Mouse (Mus musculus) embryonic facial prominence, embryonic 13.5 days (tissue): ENCODE measurements around the gene Nova1. TPM values are rescaled to one million over a fixed set of nuclear protein-coding genes. Genes with fewer than 3 reads are reported as not detected.

Experiments used
- ATAC-seq: fragments of 200-750 bp; cut with Nextera tagmentation; 2 replicates; pipeline ENCODE4 v1.8.0; 2017; ENCODE audit warnings: low read depth; ENCODE audit not compliant: insufficient number of reproducible peaks, insufficient read depth, low FRiP score, low TSS enrichment
- H3K27ac ChIP-seq: fragments of 300-500 bp; sonication (generic); 2 replicates; pipeline ENCODE4 v1.5.1; 2015; ENCODE audit warnings: moderate library complexity, mild to moderate bottlenecking, inconsistent platforms
- H3K27me3 ChIP-seq: fragments of 300-500 bp; sonication (generic); 2 replicates; pipeline ENCODE4 v1.6.1; 2015; ENCODE audit warnings: mild to moderate bottlenecking, inconsistent platforms
- H3K36me3 ChIP-seq: fragments of 300-500 bp; sonication (generic); 2 replicates; pipeline ENCODE4 v1.6.1; 2015; ENCODE audit warnings: mild to moderate bottlenecking, inconsistent platforms
- H3K4me1 ChIP-seq: fragments of 300-500 bp; sonication (generic); 2 replicates; pipeline ENCODE4 v1.6.1; 2015; ENCODE audit warnings: inconsistent platforms
- H3K4me2 ChIP-seq: fragments of 300-500 bp; sonication (generic); 2 replicates; pipeline ENCODE4 v1.6.1; 2015; ENCODE audit warnings: moderate library complexity, mild to moderate bottlenecking, inconsistent platforms
- H3K4me3 ChIP-seq: fragments of 300-500 bp; sonication (generic); 2 replicates; pipeline ENCODE4 v1.5.1; 2015; ENCODE audit warnings: mild to moderate bottlenecking, inconsistent platforms
- H3K9ac ChIP-seq: fragments of 300-500 bp; sonication (generic); 2 replicates; pipeline ENCODE4 v1.6.1; 2015; ENCODE audit warnings: mild to moderate bottlenecking, inconsistent platforms
- H3K9me3 ChIP-seq: fragments of 300-500 bp; sonication (generic); 2 replicates; pipeline ENCODE4 v1.6.1; 2016; ENCODE audit warnings: inconsistent platforms
- WGBS: fragments of 180-500 bp; shearing (Covaris S2); methylation state at CpG from one replicate; pipeline ENCODE4 v1.1.7; 2015; ENCODE audit warnings: mixed read lengths; 5-methylcytosine and 5-hydroxymethylcytosine counted together
- polyA plus RNA-seq: library from polyadenylated mRNA; unstranded; fragments of >200 nt; fragmentation: Nextera tagmentation; extraction: Ambion mirVana; gene quantifications from 2 replicates; pipeline ENCODE4 v1.2.1, GENCODE M21; 2015

The Nova1 gene
- polyA plus RNA-seq, 1 experiment from 2014 or later = 2.8 TPM

DNA sequence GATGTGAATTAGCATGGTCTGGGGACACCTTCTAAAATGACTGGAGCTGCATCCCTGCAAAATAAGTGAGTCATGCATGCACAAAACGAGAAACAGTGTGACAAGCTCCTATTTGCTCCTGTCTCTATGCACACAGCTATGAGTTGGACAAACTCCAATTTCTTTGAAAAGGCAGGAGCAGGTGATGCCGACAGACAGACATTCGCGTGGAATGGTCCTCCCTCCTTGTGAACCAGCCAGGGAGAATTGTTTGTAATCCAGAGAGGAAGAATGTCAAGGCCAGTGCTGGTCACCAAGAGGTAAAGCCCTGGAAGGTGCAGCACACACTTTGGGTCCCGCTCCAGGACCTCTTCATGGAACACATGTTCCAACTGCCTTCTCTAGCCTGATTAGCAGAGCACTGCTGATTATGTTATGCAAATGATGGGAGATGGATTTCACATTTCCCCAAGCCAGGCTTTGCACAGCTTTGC, 172.6 kb downstream of the Nova1 start:
- Histone ChIP-seq H3K9me3 (no peaks in the 10 kb centered on the region), H3K36me3 (no peaks in the 10 kb centered on the region), H3K27me3 (no peaks in the 10 kb centered on the region), H3K4me2 (no peak overlapping the region), H3K4me3 (no peak overlapping the region), H3K9ac (no peak overlapping the region), H3K27ac (no peak overlapping the region), H3K4me1 (no peaks in the 10 kb centered on the region)
- no peak for ATAC-seq
- WGBS = 77% methylated on average over 5 of the region's 5 CpGs

DNA sequence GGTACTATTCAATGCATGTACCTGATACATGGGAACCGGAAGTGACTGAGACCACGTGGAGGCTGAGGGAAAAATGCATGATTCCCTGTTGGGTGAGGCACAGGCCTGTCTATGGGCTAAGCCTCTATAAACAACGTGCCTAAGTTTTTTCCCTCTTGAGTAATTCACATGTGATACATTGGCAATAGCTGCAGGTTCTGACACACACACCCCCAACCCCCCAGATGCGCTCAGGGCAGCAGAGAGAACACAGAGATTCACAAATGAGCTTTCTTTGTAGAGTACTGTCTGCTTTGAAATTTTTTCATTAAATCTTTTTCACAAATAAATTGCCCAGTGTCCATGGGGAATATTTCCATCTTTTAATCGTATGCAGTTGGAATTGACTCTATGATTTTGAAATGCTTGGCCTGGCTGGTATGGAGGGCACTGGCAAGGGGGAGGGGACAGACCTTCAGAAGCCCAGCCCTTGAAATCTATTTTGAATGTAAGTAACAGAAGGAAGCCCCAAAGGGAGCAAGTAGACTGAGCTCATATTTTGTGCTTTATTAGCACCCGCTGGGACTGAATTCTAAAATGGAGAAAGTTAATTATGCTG, 173.3 kb downstream of the Nova1 start:
- no peak overlapping the region for H3K27ac ChIP-seq
- no peak overlapping the region for H3K4me3 ChIP-seq
- H3K4me1 ChIP-seq = no peaks in the 10 kb centered on the region
- no peak overlapping the region for H3K4me2 ChIP-seq
- no peak for ATAC-seq
- no peak overlapping the region for H3K9ac ChIP-seq
- no peaks in the 10 kb centered on the region for H3K27me3 ChIP-seq
- 83% methylated on average over 6 of the region's 6 CpGs for WGBS
- H3K36me3 ChIP-seq = no peaks in the 10 kb centered on the region
- no peaks in the 10 kb centered on the region for H3K9me3 ChIP-seq
